Mouse (Mus musculus) myocyte (in vitro differentiated cells): ENCODE data around the gene Arid1b. TPM values are rescaled to one million over a fixed set of nuclear protein-coding genes. Genes with fewer than 3 reads are reported as not detected.

Source experiments
- H3K27me3 ChIP-seq: one replicate; pipeline ENCODE4 v1.6.1; 2011; ENCODE audit not compliant: control insufficient read depth, insufficient read depth, insufficient read length
- H3K36me3 ChIP-seq: one replicate; pipeline ENCODE4 v1.6.1; 2011; ENCODE audit not compliant: control insufficient read depth, insufficient read depth
- H3K4me2 ChIP-seq: one replicate; pipeline ENCODE4 v1.6.1; 2011; ENCODE audit warnings: low read depth, control low read depth
- H3K4me3 ChIP-seq: one replicate; pipeline ENCODE4 v1.5.1; 2011; ENCODE audit warnings: mild to moderate bottlenecking, control low read depth, moderate library complexity
- H3K79me2 ChIP-seq: one replicate; pipeline ENCODE4 v1.6.1; 2011; ENCODE audit not compliant: control insufficient read depth, insufficient read depth
- H3ac ChIP-seq: one replicate; pipeline ENCODE4 v1.6.1; 2011; ENCODE audit not compliant: control insufficient read depth, insufficient read length
- CEBPB ChIP-seq: IDR thresholded peaks from 2 replicates; pipeline ENCODE4 v1.6.1; 2011; ENCODE audit warnings: mild to moderate bottlenecking, moderate library complexity; ENCODE audit not compliant: poor library complexity, insufficient read depth, severe bottlenecking
- E2F4 ChIP-seq: IDR thresholded peaks from one replicate; pipeline ENCODE4 v1.6.1; 2011; ENCODE audit warnings: mild to moderate bottlenecking, control low read depth, moderate library complexity; ENCODE audit not compliant: insufficient read depth
- MAX ChIP-seq: IDR thresholded peaks from one replicate; pipeline ENCODE4 v1.6.1; 2011; ENCODE audit warnings: low read depth, mild to moderate bottlenecking, control low read depth
- MYOD1 ChIP-seq, 3 experiments: IDR thresholded peaks; one replicate each; pipeline ENCODE4 v1.6.1; 2011; ENCODE audit warnings: control low read depth in 2 of 3, low read depth in 2 of 3, mild to moderate bottlenecking in 2 of 3, moderate library complexity in 1 of 3; ENCODE audit not compliant: insufficient read length in 2 of 3, control insufficient read depth in 1 of 3
- MYOG ChIP-seq, 3 experiments: IDR thresholded peaks; one replicate each; pipeline ENCODE4 v1.6.1; 2011; ENCODE audit warnings: control low read depth in 2 of 3, low read depth in 2 of 3, mild to moderate bottlenecking in 2 of 3; ENCODE audit not compliant: insufficient read length in 2 of 3, control insufficient read depth in 1 of 3, insufficient read depth in 1 of 3
- POLR2A ChIP-seq: IDR thresholded peaks from one replicate; pipeline ENCODE4 v1.6.1; 2011; ENCODE audit warnings: low read depth, mild to moderate bottlenecking, control low read depth, moderate library complexity; ENCODE audit not compliant: insufficient read length
- POLR2AphosphoS2 ChIP-seq: IDR thresholded peaks from one replicate; pipeline ENCODE4 v1.6.1; 2011; ENCODE audit warnings: low read depth, control low read depth; ENCODE audit not compliant: insufficient read length
- REST ChIP-seq: IDR thresholded peaks from one replicate; pipeline ENCODE4 v1.6.1; 2011; ENCODE audit warnings: mild to moderate bottlenecking, control low read depth, moderate library complexity; ENCODE audit not compliant: insufficient read depth, insufficient read length
- SRF ChIP-seq: IDR thresholded peaks from one replicate; pipeline ENCODE4 v1.6.1; 2011; ENCODE audit warnings: low read depth; ENCODE audit not compliant: control insufficient read depth, insufficient read length
- TCF12 ChIP-seq: IDR thresholded peaks from one replicate; pipeline ENCODE4 v1.6.1; 2011; ENCODE audit warnings: mild to moderate bottlenecking, control low read depth; ENCODE audit not compliant: poor library complexity, insufficient read depth, severe bottlenecking
- TCF3 ChIP-seq: IDR thresholded peaks from one replicate; pipeline ENCODE4 v1.6.1; 2011; ENCODE audit warnings: low read depth, control low read depth; ENCODE audit not compliant: insufficient read length
- USF1 ChIP-seq: IDR thresholded peaks from one replicate; pipeline ENCODE4 v1.6.1; 2011; ENCODE audit warnings: low read depth, mild to moderate bottlenecking, control low read depth, moderate library complexity
- polyA plus RNA-seq: library from polyadenylated mRNA; unstranded; fragments of >200 nt; fragmentation: generic; extraction: Trizol; gene quantifications from one replicate; pipeline ENCODE4 v1.2.1, GENCODE M21; 2012; ENCODE audit warnings: missing spikeins

Gene Arid1b
- polyA plus RNA-seq, 1 experiment: 10.9 TPM

- TF ChIP-seq SRF (no peak), POLR2A (no peak), REST (no peak), MYOD1 (IDR thresholded peaks at IDR 0.05; ENCODE audit: control insufficient read depth in 1 of 3, insufficient read length in 2 of 3, low read depth in 2 of 3) (no peak), MAX (no peak), TCF12 (no peak), CEBPB (no peak), MYOG (IDR thresholded peaks at IDR 0.05; ENCODE audit: control insufficient read depth in 1 of 3, insufficient read depth in 1 of 3, insufficient read length in 2 of 3, low read depth in 2 of 3) (no peak), POLR2AphosphoS2 (no peak), USF1 (no peak), E2F4 (no peak), TCF3 (no peak)
- Histone ChIP-seq H3K27me3 (no peaks in the 10 kb centered on the region), H3K36me3 (no peaks in the 10 kb centered on the region), H3K4me2 (no peak overlapping the region), H3K4me3 (no peak overlapping the region), H3K79me2 (no peaks in the 10 kb centered on the region), H3ac (no peak overlapping the region)
Measured at GRCm38 (mm10) chr17:5284783-5285182, 290.7 kb downstream of the Arid1b start.

GRCm38 (mm10) chr17:5285877-5286440 is 291.8 kb downstream of the Arid1b start:
- Histone ChIP-seq H3K36me3 (no peaks in the 10 kb centered on the region), H3K4me3 (no peak overlapping the region), H3K27me3 (no peaks in the 10 kb centered on the region), H3ac (no peak overlapping the region), H3K79me2 (no peaks in the 10 kb centered on the region), H3K4me2 (peak overlapping the region; percentile 18)
- no peak for TF ChIP-seq REST
- TF ChIP-seq MYOG (IDR thresholded peaks at IDR 0.05; ENCODE audit: control insufficient read depth in 1 of 3, insufficient read depth in 1 of 3, insufficient read length in 2 of 3, low read depth in 2 of 3): no peak
- TF ChIP-seq POLR2A: no peak
- no peak for TF ChIP-seq POLR2AphosphoS2
- no peak for TF ChIP-seq USF1
- no peak for TF ChIP-seq TCF12
- TF ChIP-seq SRF: no peak
- no peak for TF ChIP-seq CEBPB
- no peak for TF ChIP-seq MAX
- TF ChIP-seq E2F4: no peak
- no peak for TF ChIP-seq TCF3
- TF ChIP-seq MYOD1 (IDR thresholded peaks at IDR 0.05; ENCODE audit: control insufficient read depth in 1 of 3, insufficient read length in 2 of 3, low read depth in 2 of 3): no peak

- Histone ChIP-seq H3ac (no peak overlapping the region), H3K79me2 (no peaks in the 10 kb centered on the region), H3K4me3 (no peak overlapping the region), H3K4me2 (no peak overlapping the region), H3K36me3 (peaks cover 4% of the 10 kb centered on the region), H3K27me3 (no peaks in the 10 kb centered on the region)
- TF ChIP-seq CEBPB (no peak), POLR2A (no peak), MAX (no peak), REST (no peak), MYOD1 (IDR thresholded peaks at IDR 0.05; ENCODE audit: control insufficient read depth in 1 of 3, insufficient read length in 2 of 3, low read depth in 2 of 3) (no peak), TCF12 (no peak), POLR2AphosphoS2 (no peak), USF1 (no peak), TCF3 (no peak), SRF (no peak), MYOG (IDR thresholded peaks at IDR 0.05; ENCODE audit: control insufficient read depth in 1 of 3, insufficient read depth in 1 of 3, insufficient read length in 2 of 3, low read depth in 2 of 3) (no peak), E2F4 (no peak)
Measured at GRCm38 (mm10) chr17:5286571-5287209, 292.6 kb downstream of the Arid1b start.

- no peak overlapping the region for H3ac ChIP-seq
- no peak overlapping the region for H3K4me3 ChIP-seq
- no peak overlapping the region for H3K4me2 ChIP-seq
- H3K27me3 ChIP-seq: no peaks in the 10 kb centered on the region
- TF ChIP-seq SRF (no peak), POLR2AphosphoS2 (no peak), E2F4 (no peak), MAX (no peak), CEBPB (no peak), REST (no peak), MYOD1 (IDR thresholded peaks at IDR 0.05; ENCODE audit: control insufficient read depth in 1 of 3, insufficient read length in 2 of 3, low read depth in 2 of 3) (no peak), TCF3 (no peak), POLR2A (no peak), MYOG (IDR thresholded peaks at IDR 0.05; ENCODE audit: control insufficient read depth in 1 of 3, insufficient read depth in 1 of 3, insufficient read length in 2 of 3, low read depth in 2 of 3) (no peak), USF1 (no peak)
- no peaks in the 10 kb centered on the region for H3K79me2 ChIP-seq
- peaks cover 4% of the 10 kb centered on the region for H3K36me3 ChIP-seq
Measured at GRCm38 (mm10) chr17:5287210-5287591, 293.1 kb downstream of the Arid1b start.
